Mouse (Mus musculus) liver, embryonic 18 days (tissue): ENCODE data around the gene Vamp9. TPM values are rescaled to one million over a fixed set of nuclear protein-coding genes. Genes with fewer than 3 reads are reported as not detected.

Source experiments
- polyA plus RNA-seq: library from polyadenylated mRNA; depleted of rRNA; stranded (reverse); fragments of >200 nt; gene quantifications from 2 replicates; pipeline ENCODE4 v1.2.3, GENCODE M21; 2012; rRNA removed

Gene Vamp9
- polyA plus RNA-seq = not detected in 2 replicates

DNA sequence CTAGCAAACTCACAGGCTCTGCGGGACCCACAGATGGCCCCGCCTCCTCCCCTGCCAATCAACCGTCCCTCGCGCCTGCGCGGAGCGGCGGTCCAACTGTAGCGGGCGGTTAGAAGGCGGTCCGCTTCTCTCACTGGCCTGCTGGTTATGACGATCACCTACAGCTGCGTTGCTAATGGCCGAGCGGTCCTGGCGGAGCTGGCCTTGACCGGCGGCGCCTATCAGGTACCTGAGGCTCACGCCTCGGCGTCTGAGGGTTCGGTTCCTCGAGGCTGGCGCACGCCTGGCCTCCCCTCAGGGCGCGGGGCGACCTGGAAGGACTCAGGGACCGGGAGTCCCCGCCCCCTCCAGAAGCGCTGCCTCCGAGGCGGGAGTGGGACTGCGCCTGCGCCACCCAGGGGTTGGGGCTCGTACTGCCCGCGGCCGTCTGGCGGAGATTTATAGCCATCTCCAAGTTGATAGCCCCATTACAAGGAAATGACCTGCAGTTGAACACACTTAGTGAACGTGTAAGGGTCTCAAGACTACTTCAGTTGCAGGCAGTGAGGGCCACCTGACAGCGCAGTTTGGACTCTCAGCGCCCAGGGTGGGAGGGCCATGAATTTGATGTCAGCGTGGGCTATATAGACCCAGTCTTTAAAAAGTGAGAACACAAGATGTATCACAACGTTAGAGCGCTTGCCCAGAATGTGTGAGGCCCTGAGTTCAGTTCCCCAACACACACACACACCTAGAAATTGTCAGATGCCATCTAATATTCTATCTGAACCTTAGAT, at the start of gene Vamp9:
Gene Vamp9 (plus strand): TSS at position 74 of the 776 bp plus-strand sequence.

DNA sequence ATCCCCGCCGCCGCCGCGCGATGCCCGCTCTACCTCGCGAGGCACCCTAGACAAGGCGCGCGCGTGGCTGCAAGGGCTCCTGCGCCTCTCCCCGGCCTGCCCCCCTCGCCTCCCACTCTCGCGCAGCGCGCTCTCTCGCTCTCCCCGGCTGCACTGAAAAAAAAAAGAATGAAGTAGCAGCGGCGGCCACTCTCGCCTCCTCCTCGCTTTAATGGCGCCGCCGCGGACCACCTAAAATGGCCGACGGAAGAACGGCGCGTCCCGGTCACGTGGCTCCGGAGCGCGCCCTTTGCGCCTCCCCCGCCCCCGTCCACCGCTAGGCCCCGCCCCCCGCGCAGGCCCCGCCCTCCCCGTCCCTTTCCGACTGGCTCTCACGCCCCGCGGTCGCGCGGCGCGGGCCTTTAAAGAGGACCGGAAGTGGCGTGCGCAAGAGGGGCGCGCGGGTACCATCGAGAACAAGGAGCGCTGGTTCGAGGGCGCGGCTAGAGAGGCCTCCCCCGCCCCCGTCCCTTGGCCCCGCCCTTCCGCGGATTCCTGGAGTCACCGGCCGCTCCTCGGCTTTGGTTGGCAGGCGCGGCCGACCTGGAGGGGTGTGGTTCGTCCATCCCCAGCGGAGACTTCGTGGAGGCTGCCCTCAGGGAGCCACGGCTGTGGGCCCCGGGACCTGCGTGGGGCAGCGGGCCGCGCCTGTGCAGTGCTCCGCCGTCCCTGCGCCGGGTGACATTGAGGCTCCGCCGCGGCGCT, 72.8 kb downstream of the Vamp9 start, which contains the start of the genes Hnrnpd and 4930524J08Rik:
Gene Hnrnpd (minus strand): TSS at position 240 of the 744 bp plus-strand sequence.
Gene 4930524J08Rik (plus strand): TSS at position 363 of the 744 bp plus-strand sequence.

Other genes starting within 250 kb of the Vamp9 start
- 8.7 and 10.9 TPM in 2 replicates for gene Rasgef1b, start 177.2 kb upstream of the Vamp9 start, polyA plus RNA-seq
- gene Hnrnpd, start 72.7 kb downstream of the Vamp9 start, polyA plus RNA-seq = 105 and 107 TPM in 2 replicates
- 1.1 TPM in 2 replicates for gene 4930524J08Rik, start 72.8 kb downstream of the Vamp9 start, polyA plus RNA-seq
- 87.0 and 101 TPM in 2 replicates for gene Hnrnpdl, start 133.4 kb downstream of the Vamp9 start, polyA plus RNA-seq
- 10.1 and 10.4 TPM in 2 replicates for gene Enoph1, start 133.7 kb downstream of the Vamp9 start, polyA plus RNA-seq